Mouse (Mus musculus) testis, postnatal 14 days (tissue): ENCODE results near the gene Mul1.

Experiments
- DNase-seq: peaks from one replicate; pipeline ENCODE4 v3.0.0; 2021; ENCODE audit warnings: low spot score

The Mul1 gene

DNA sequence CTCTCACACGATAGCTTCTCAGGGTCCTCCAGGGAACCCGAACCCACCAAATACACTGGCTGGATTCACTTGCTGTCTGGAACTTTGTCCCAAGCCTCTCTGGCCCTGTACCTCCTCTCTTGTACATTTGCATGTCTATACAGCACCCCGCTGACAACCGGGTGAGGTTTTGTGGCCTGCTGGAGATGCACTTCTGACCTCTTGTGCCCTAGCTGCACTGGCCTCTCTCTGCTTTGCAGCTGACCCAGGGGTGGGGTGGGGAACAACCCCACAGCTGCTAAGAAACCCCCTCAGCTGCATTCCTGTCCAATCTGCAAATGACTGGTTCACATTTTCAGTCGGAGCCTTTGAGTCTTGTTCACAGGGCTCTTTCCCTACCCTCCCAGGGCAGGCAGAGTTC is 10.5 kb downstream of the Mul1 start:
- no peak for DNase-seq

DNA sequence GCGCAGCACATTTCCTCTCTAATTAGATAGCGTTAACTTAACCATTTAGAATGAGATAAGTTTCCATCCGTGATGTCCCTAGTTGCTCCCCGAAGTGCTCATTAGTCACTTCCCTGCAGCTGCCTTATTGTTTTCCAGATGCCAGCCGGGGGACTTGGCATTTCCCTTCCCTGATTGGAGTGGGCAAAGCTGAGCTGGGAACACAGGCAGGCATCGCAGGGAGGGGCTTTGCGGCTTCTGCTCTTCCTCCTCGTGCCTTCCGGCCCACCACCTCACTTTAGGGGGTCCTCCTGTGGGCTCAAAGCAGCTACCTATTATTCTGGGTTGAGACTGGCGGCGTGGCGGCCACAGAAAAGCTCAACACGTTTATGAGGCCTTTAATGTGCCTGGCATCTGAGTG is 12.5 kb downstream of the Mul1 start:
- no peak for DNase-seq

DNA sequence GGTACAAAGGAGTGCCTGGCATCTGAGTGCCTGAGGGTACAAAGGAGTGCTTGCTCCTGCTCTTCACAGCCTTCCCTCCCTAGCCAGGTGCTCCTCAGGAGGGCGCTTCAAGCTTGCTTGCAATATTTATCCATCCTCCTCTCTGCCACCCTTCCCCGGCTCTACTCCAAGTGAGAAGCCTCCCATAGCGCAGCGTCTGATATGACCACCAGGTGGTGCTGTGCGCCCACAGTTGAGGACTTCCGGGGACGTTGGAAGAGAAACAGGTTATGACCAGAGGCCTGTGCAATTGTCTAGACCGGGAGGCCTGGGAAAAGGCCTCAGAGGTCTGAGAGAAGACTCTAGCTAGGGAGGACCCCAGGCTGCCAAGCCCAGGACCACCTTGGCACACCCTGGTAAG is 12.9 kb downstream of the Mul1 start:
- DNase-seq, result peak; percentile 86

DNA sequence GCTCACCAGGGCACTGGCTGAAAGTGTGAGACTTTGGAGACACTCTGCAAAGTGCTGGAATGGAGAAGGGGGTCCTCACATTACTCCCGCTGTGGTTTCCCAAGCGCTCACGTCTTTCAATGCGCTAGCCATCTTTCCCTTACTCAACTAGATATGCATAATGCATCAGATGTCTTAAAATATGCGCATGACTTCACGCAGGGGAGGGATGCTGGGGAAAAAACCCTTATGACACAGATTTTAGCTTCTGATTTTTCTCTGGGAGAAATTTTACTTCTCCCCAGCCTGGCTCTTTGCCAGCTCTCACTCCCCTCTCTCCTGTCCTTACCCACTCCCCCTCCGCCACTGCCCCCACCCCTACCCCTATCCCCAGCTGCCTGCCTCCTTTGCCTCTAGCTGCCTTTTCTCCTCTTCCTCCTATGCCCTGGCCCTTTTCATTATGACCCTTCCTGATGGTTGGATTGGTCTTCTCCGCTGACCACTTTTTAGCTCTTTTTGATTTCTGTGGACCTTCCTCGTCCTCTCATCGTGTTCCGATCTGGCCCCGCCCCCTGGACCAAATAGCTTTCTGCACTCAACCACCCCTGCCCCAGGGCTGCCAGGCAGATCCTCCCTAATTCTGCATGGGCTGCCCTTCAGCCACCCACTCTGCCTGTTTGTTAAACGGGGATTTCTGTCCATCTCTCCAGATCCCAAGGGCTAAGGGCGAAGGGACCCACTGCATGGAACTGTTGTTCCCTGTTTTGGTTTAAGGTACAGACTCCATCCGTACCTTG is 13.5 kb downstream of the Mul1 start:
- no peak for DNase-seq

- no peak for DNase-seq
Measured at GRCm38 (mm10) chr4:138448872-138449615, 14.6 kb downstream of the Mul1 start.

- DNase-seq, result no peak
Measured at GRCm38 (mm10) chr4:138449636-138450314, 15.3 kb downstream of the Mul1 start.

DNA sequence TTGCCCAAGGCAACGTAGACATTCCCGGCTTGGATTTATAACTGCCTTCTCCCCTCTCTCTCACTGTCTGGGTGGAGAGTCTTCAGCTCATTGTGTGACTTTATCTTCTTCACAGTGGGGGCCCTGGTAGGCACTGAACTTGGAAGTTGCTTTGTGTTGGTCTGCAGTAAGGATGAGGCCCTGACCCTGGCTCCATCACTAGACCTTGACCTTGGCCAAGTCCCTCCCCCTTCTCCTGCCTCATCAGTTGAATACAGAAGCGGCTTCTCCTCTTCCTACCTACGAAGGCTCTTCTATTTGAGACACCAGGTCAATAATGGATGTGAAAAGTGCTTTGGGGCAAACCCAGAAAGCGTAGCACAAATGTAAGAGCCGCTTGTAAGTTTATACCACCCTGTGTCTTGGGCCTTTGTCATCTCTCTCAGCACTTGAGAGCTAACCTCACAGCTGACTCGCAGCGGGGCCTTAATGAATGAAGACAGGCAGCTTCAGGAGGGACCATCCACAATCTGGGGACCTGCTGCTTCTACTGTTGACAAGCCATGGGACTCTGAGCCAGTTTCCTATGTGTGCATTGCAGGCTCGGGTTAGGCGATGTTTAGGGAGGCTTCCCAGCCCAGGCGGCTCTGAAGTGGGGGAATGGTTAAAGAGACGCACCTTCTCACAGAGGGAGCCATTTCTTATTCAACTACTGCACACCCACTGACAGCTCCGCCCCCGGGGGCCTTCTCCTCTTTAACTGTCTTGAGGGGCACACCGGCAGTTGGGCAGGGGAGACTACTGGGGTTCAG is 18.0 kb downstream of the Mul1 start:
- no peak for DNase-seq

- DNase-seq, result peak; percentile 83
Measured at GRCm38 (mm10) chr4:138453097-138453752, 18.8 kb downstream of the Mul1 start.

DNA sequence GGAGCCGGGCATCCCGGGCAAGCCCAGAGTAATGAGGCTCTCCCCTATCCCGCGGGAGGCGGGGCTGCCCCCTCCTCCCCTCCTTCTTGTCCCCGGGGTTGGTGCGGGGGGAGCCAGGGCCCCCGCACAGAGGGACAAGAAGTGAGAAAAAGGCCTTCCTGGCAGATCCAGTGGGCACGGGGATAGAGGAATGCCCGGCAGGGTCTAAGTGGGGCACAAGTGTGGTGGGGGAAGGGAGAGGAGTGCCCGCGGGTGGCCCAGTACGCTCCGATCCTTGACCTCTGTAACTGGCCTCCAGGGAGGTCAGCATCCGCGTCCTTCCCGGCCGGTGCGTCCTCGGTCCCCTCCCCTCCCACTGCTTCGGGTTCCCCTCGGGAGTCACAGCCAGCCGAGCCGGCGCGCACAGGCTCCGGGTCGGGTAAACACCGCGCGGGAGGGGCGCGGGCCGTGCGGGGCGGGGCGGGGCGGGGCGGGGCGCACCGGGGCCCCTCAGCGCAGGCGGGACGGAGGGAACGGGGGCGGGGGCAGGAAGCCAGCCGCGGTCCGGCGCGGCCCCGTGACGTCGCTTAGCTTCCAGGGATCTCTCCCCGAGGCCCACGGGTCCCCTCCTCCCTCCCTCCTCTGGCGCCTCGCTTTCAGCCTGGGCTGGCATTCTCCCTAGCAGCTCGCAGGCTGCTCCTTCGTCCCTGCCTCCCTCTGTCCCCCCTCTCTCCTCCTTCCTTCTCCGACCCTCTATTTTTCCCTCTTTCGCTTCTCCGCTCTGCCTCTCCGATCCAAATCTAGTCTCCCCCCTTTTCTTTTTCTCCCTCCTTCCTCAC is 19.5 kb downstream of the Mul1 start, which contains the start of gene Camk2n1:
Gene Camk2n1 (plus strand): TSS at position 562 of the 818 bp plus-strand sequence.
- peak; percentile 76 for DNase-seq

- no peak for DNase-seq
Measured at GRCm38 (mm10) chr4:138454571-138455140, 20.2 kb downstream of the Mul1 start.

- no peak for DNase-seq
Measured at GRCm38 (mm10) chr4:138455141-138455955, 20.9 kb downstream of the Mul1 start.

GRCm38 (mm10) chr4:138455956-138456341 is 21.5 kb downstream of the Mul1 start:
- no peak for DNase-seq

- no peak for DNase-seq
Measured at GRCm38 (mm10) chr4:138456536-138456935, 22.1 kb downstream of the Mul1 start.

DNA sequence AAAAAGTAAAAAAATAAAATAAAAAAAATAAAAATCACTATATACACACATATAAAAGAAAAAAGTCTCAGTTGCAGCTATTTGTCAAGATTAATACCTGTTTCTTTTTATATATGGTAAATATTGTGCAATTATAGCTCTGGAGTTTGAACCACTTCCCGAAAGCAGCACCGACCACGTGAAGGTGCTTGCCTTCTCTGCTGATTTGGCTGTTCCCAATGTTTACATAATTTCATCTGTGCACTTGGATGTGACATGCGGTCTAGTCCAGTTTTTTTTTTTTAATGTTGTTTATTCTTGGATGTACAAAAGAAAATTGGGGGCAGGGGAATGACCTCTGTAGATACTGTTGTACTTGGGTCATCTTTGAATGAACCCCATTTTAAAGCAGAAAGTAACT is 22.6 kb downstream of the Mul1 start:
- DNase-seq, result no peak

DNA sequence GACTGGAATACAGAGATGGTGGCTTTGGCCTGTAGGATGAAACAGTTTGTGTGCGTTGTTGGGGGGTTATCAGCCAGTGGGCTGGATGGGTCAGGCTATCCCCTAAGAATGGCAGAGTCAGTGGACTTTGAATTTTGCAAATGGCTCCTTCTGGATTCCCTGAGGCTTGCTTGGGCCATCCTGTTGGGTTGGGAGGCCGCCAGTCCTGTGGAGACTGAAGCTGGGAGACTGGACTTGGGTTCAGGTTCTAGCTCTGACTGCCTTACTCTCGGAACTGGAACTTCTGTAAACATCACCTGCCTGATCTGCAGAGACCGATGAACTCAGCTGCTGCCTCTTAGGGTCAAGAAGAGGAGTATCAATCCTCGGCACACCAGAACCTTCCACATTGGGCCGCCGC is 23.7 kb downstream of the Mul1 start:
- no peak for DNase-seq

- DNase-seq, result no peak
Measured at GRCm38 (mm10) chr4:138458735-138459440, 24.4 kb downstream of the Mul1 start.

- DNase-seq, result no peak
Measured at GRCm38 (mm10) chr4:138459775-138460174, 25.3 kb downstream of the Mul1 start.

DNA sequence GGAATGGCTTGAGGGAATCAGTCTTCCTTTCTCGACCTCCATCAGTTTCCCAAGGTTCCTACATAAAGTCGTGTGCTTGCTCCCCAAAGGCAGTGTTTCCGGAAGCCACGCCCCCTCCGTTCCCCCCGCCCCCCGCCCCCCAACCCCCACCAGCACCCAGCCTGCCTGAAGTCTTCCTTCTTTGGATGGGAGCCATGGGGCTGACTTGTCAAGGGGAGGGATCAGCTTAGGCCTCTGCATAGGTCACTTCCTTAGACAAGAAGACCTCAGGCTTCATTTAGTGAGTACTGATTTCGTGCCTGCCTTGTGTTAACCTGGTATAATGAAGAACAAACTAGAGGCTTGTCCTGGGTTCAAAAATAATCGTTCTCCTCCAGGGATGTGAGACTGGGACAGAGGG is 26.4 kb downstream of the Mul1 start:
- no peak for DNase-seq

- DNase-seq, result no peak
Measured at GRCm38 (mm10) chr4:138461471-138461870, 27.0 kb downstream of the Mul1 start.
